Mouse (Mus musculus): ENCODE results near the gene Acsf3. TPM values are rescaled to one million over a fixed set of nuclear protein-coding genes. Genes with fewer than 3 reads are reported as not detected.

Acsf3 gene
- total RNA-seq, 2 experiments from 2014 or later, result 11.1 to 16.4 TPM

- TF ChIP-seq CTCF (IDR thresholded peaks at IDR 0.05), result no peak
- Histone ChIP-seq H3K4me3 (no peak overlapping the region), H3K27ac (no peak overlapping the region)
- no peak for DNase-seq
- intact Hi-C loops (cut with DNase I), result no loop called here
These were observed 10.4 kb upstream of the Acsf3 start for GRCm38 (mm10) chr8:122764790-122765474.

GRCm38 (mm10) chr8:122766189-122766588 is 9.1 kb upstream of the Acsf3 start:
- DNase-seq, result no peak
- H3K27ac ChIP-seq, result no peak overlapping the region
- TF ChIP-seq CTCF (IDR thresholded peaks at IDR 0.05), result no peak
- H3K4me3 ChIP-seq, result no peak overlapping the region
- intact Hi-C loops (cut with DNase I), result no loop called here

- no peak for DNase-seq
- intact Hi-C loops (cut with DNase I), result no loop called here
- Histone ChIP-seq H3K27ac (no peak overlapping the region), H3K4me3 (no peak overlapping the region)
- TF ChIP-seq CTCF (IDR thresholded peaks at IDR 0.05), result no peak
These were observed 8.6 kb upstream of the Acsf3 start for GRCm38 (mm10) chr8:122766647-122767200.

GRCm38 (mm10) chr8:122767229-122767628 is 8.1 kb upstream of the Acsf3 start:
- DNase-seq, result no peak
- no peak overlapping the region for H3K27ac ChIP-seq
- no peak for TF ChIP-seq CTCF (IDR thresholded peaks at IDR 0.05)
- no peak overlapping the region for H3K4me3 ChIP-seq
- intact Hi-C loops (cut with DNase I), result no loop called here

- intact Hi-C loops (cut with DNase I), result no loop called here
- DNase-seq, result no peak
These were observed 5.8 kb upstream of the Acsf3 start for GRCm38 (mm10) chr8:122769251-122770058.

GRCm38 (mm10) chr8:122772431-122773060 is 2.7 kb upstream of the Acsf3 start:
- no peak overlapping the region for H3K27ac ChIP-seq
- intact Hi-C loops (cut with DNase I), result no loop called here
- TF ChIP-seq CTCF (IDR thresholded peaks at IDR 0.05), result no peak
- H3K4me3 ChIP-seq, result no peak overlapping the region
- DNase-seq, result no peak

More at GRCm38 (mm10) chr8:122769251-122770058, 5.8 kb upstream of the Acsf3 start:
- TF ChIP-seq CTCF (IDR thresholded peaks at IDR 0.05), result no peak
- Histone ChIP-seq H3K4me3 (no peak overlapping the region), H3K27ac (no peak overlapping the region)

GRCm38 (mm10) chr8:122777701-122778100 is 2.4 kb downstream of the Acsf3 start:
- Histone ChIP-seq H3K27ac (no peak overlapping the region), H3K4me3 (no peak overlapping the region)
- DNase-seq, result no peak
- no peak for TF ChIP-seq CTCF (IDR thresholded peaks at IDR 0.05)
- intact Hi-C loops (cut with DNase I), result no loop called here

- no peak overlapping the region for H3K27ac ChIP-seq
- intact Hi-C loops (cut with DNase I), result no loop called here
- H3K4me3 ChIP-seq, result no peak overlapping the region
- DNase-seq, result no peak
- no peak for TF ChIP-seq CTCF (IDR thresholded peaks at IDR 0.05)
These were observed 3.5 kb downstream of the Acsf3 start for GRCm38 (mm10) chr8:122778703-122779239.

GRCm38 (mm10) chr8:122779255-122779654 is 4.0 kb downstream of the Acsf3 start:
- no peak for TF ChIP-seq CTCF (IDR thresholded peaks at IDR 0.05)
- DNase-seq, result no peak
- Histone ChIP-seq H3K27ac (no peak overlapping the region), H3K4me3 (no peak overlapping the region)
- intact Hi-C loops (cut with DNase I), result no loop called here

GRCm38 (mm10) chr8:122784756-122785155 is 9.5 kb downstream of the Acsf3 start:
- DNase-seq, result peak; percentile 64
- intact Hi-C loops (cut with DNase I), result no loop called here
- peak overlapping the region; percentile 31; the same call in 1 of the 2 replicates for H3K27ac ChIP-seq
- no peak for TF ChIP-seq CTCF (IDR thresholded peaks at IDR 0.05)
- H3K4me3 ChIP-seq, result no peak overlapping the region

- Histone ChIP-seq H3K4me3 (no peak overlapping the region), H3K27ac (peak overlapping the region; percentile 35; the same call in 1 of the 2 replicates)
- no peak for TF ChIP-seq CTCF (IDR thresholded peaks at IDR 0.05)
- intact Hi-C loops (cut with DNase I), result no loop called here
- DNase-seq, result peak; percentile 35
These were observed 14.5 kb downstream of the Acsf3 start for GRCm38 (mm10) chr8:122789796-122790195.

GRCm38 (mm10) chr8:122793375-122794174 is 18.3 kb downstream of the Acsf3 start:
- DNase-seq, result peak; percentile 33
- Histone ChIP-seq H3K27ac (no peak overlapping the region), H3K4me3 (no peak overlapping the region)
- intact Hi-C loops (cut with DNase I), result no loop called here
- no peak for TF ChIP-seq CTCF (IDR thresholded peaks at IDR 0.05)
